Mouse (Mus musculus) embryo, embryonic 11.5 days (tissue): ENCODE results near the gene Cdc45.

Experiments used
- DNase-seq: peaks from one replicate; pipeline ENCODE4 v3.0.0-alpha.2; 2012; ENCODE audit warnings: low read depth, low spot score

The Cdc45 gene

DNA sequence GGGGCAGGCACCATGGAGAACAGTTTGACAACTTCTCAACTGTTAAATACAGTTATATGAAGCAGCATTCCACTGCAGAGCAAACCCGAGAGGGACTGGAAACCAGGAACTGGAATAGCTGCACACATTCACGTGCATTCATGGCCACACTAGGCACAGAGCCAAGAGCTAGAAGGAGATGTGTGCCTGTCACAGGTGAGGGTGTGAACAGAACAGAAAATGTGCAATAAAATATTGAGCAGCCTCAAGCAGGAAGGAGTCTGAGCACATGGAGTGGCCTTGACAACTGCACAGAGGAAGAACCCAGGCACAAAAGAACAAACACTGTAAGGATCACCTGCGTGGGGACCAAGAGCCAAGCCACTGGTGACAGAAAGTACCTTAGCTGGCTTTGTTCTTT is 81.1 kb downstream of the Cdc45 start:
- no peak for DNase-seq
